Mouse (Mus musculus): Measurements from ENCODE around the gene Ctxn1. TPM values are rescaled to one million over a fixed set of nuclear protein-coding genes. Genes with fewer than 3 reads are reported as not detected.

Gene Ctxn1
- total and polyA plus RNA-seq, 3 experiments = 0.68 to 3.2 (median 1.3) TPM

GRCm38 (mm10) chr8:4249213-4249612, 9.9 kb downstream of the Ctxn1 start:
- in situ Hi-C loops (cut with MboI; ENCODE audit: low pct_ligation_motif_present, low pct_unique_long_range_greater_than_20kb, low sequenced_read_pairs) (no loop called here), dilution Hi-C loops (cut with MboI; ENCODE audit: extremely low pct_ligation_motif_present, extremely low pct_unique_long_range_greater_than_20kb, low sequenced_read_pairs) (no loop called here)
- Histone ChIP-seq H3K9ac (ENCODE audit: insufficient read depth, low read depth) (no peak overlapping the region), H3K27ac (ENCODE audit: insufficient read depth, low read depth) (no peak overlapping the region), H3K27me3 (replicated peaks) (no peaks in the 10 kb centered on the region), H3K79me2 (replicated peaks; ENCODE audit: control insufficient read depth, extremely low read depth, insufficient read depth, poor library complexity, severe bottlenecking) (no peaks in the 10 kb centered on the region), H3K36me3 (replicated peaks in 1 of 2; ENCODE audit: control insufficient read depth in 1 of 2, insufficient read depth in 1 of 2, low read length in 1 of 2) (peaks cover 53 to 71% of the 10 kb centered on the region in 2 experiments), H3K4me3 (replicated peaks in 1 of 3; ENCODE audit: low read depth in 2 of 3, low read length in 2 of 3, poor library complexity in 1 of 3) (no peak overlapping the region), H3K9me3 (replicated peaks; ENCODE audit: low read length) (no peaks in the 10 kb centered on the region), H3K4me2 (ENCODE audit: insufficient read depth, low read depth, poor library complexity, severe bottlenecking) (no peak overlapping the region), H3K4me1 (ENCODE audit: control insufficient read depth in 1 of 2, insufficient read depth in 2 of 2) (peaks cover 9 to 13% of the 10 kb centered on the region in 2 experiments)
- no peak for DNase-seq (ENCODE audit: extremely low read depth)
- no peak for TF ChIP-seq ZC3H11A (IDR thresholded peaks at IDR 0.05; ENCODE audit: low read depth, low read length)

GRCm38 (mm10) chr8:4247951-4248540, 11.0 kb downstream of the Ctxn1 start, which contains the start of gene Tgfbr3l:
Gene Tgfbr3l (plus strand): TSS chr8:4248214.
- H3K36me3 ChIP-seq (replicated peaks in 1 of 2; ENCODE audit: control insufficient read depth in 1 of 2, insufficient read depth in 1 of 2, low read length in 1 of 2) = peaks cover 64 to 82% of the 10 kb centered on the region in 2 experiments
- in situ Hi-C loops (cut with MboI; ENCODE audit: low pct_ligation_motif_present, low pct_unique_long_range_greater_than_20kb, low sequenced_read_pairs) = no loop called here
- no peak within 1 kb of the TSS for H3K4me2 ChIP-seq (ENCODE audit: insufficient read depth, low read depth, poor library complexity, severe bottlenecking)

GRCm38 (mm10) chr8:4247241-4247640, 11.8 kb downstream of the Ctxn1 start:
- dilution Hi-C loops (cut with MboI; ENCODE audit: extremely low pct_ligation_motif_present, extremely low pct_unique_long_range_greater_than_20kb, low sequenced_read_pairs) = no loop called here
- DNase-seq (ENCODE audit: extremely low read depth) = no peak

More at GRCm38 (mm10) chr8:4247951-4248540, 11.0 kb downstream of the Ctxn1 start, which contains the start of gene Tgfbr3l:
- H3K4me1 ChIP-seq (ENCODE audit: control insufficient read depth in 1 of 2, insufficient read depth in 2 of 2) = peaks cover 6% of the 10 kb centered on the region in 2 experiments; a peak in 3 of 4 replicates
- no peak for TF ChIP-seq E2F4 (IDR thresholded peaks at IDR 0.05; ENCODE audit: insufficient replicate concordance, low read depth, low read length)
- no peak for TF ChIP-seq JUND (conservative IDR thresholded peaks at IDR 0.05; ENCODE audit: low read depth, low read length)
- no peak for TF ChIP-seq HCFC1 (IDR thresholded peaks at IDR 0.05; ENCODE audit: low read depth, low read length)
- no peak for TF ChIP-seq USF2 (conservative IDR thresholded peaks at IDR 0.05; ENCODE audit: low read depth, low read length)
- no peak for TF ChIP-seq POLR2A (IDR thresholded peaks at IDR 0.05; ENCODE audit: low read depth, low read length)
- no peak for TF ChIP-seq SIN3A (IDR thresholded peaks at IDR 0.05; ENCODE audit: low read length)
- no peak for TF ChIP-seq KAT2A (IDR thresholded peaks at IDR 0.05; ENCODE audit: insufficient replicate concordance, low read length)
- TF ChIP-seq MAZ (IDR thresholded peaks at IDR 0.05; ENCODE audit: low read depth, low read length) = no peak
- TF ChIP-seq MAFK (IDR thresholded peaks at IDR 0.05; ENCODE audit: insufficient replicate concordance, low read length) = no peak
- no peak for TF ChIP-seq BHLHE40 (IDR thresholded peaks at IDR 0.05; ENCODE audit: low read depth, low read length)
- TF ChIP-seq USF1 (IDR thresholded peaks at IDR 0.05; ENCODE audit: low read depth, low read length) = no peak
- no peak for TF ChIP-seq NELFE (IDR thresholded peaks at IDR 0.05; ENCODE audit: low read depth, low read length)
- no peak for TF ChIP-seq TBP (conservative IDR thresholded peaks at IDR 0.05; ENCODE audit: low read depth, low read length)
- TF ChIP-seq MXI1 (IDR thresholded peaks at IDR 0.05; ENCODE audit: low read depth, low read length) = no peak
- no peak for TF ChIP-seq RCOR1 (conservative IDR thresholded peaks at IDR 0.05; ENCODE audit: low read depth, low read length)
- TF ChIP-seq MAX (IDR thresholded peaks at IDR 0.05; ENCODE audit: low read length) = no peak
- dilution Hi-C loops (cut with MboI; ENCODE audit: extremely low pct_ligation_motif_present, extremely low pct_unique_long_range_greater_than_20kb, low sequenced_read_pairs) = no loop called here
- H3K79me2 ChIP-seq (replicated peaks; ENCODE audit: control insufficient read depth, extremely low read depth, insufficient read depth, poor library complexity, severe bottlenecking) = no peaks in the 10 kb centered on the region
- H3K27ac ChIP-seq (ENCODE audit: insufficient read depth, low read depth) = 0 out of 2 replicates have a peak within 1 kb of the TSS, but pooled peaks have one; percentile 22
- H3K27me3 ChIP-seq (replicated peaks) = no peaks in the 10 kb centered on the region
- H3K9ac ChIP-seq (ENCODE audit: insufficient read depth, low read depth) = no peak within 1 kb of the TSS
- DNase-seq (ENCODE audit: extremely low read depth) = no peak
- H3K9me3 ChIP-seq (replicated peaks; ENCODE audit: low read length) = no peaks in the 10 kb centered on the region
- H3K4me3 ChIP-seq (replicated peaks in 1 of 3; ENCODE audit: low read depth in 2 of 3, low read length in 2 of 3, poor library complexity in 1 of 3) = no peak within 1 kb of the TSS

More at GRCm38 (mm10) chr8:4247241-4247640, 11.8 kb downstream of the Ctxn1 start:
- Histone ChIP-seq H3K79me2 (replicated peaks; ENCODE audit: control insufficient read depth, extremely low read depth, insufficient read depth, poor library complexity, severe bottlenecking) (no peaks in the 10 kb centered on the region), H3K4me3 (replicated peaks in 1 of 3; ENCODE audit: low read depth in 2 of 3, low read length in 2 of 3, poor library complexity in 1 of 3) (no peak overlapping the region), H3K36me3 (replicated peaks in 1 of 2; ENCODE audit: control insufficient read depth in 1 of 2, insufficient read depth in 1 of 2, low read length in 1 of 2) (peaks cover 73 to 90% of the 10 kb centered on the region in 2 experiments), H3K4me2 (ENCODE audit: insufficient read depth, low read depth, poor library complexity, severe bottlenecking) (no peak overlapping the region), H3K9ac (ENCODE audit: insufficient read depth, low read depth) (no peak overlapping the region), H3K4me1 (ENCODE audit: control insufficient read depth in 1 of 2, insufficient read depth in 2 of 2) (peaks cover 1 to 3% of the 10 kb centered on the region in 2 experiments; a peak in 2 of 4 replicates), H3K9me3 (replicated peaks; ENCODE audit: low read length) (no peaks in the 10 kb centered on the region), H3K27me3 (replicated peaks) (no peaks in the 10 kb centered on the region), H3K27ac (ENCODE audit: insufficient read depth, low read depth) (no peak overlapping the region)
- in situ Hi-C loops (cut with MboI; ENCODE audit: low pct_ligation_motif_present, low pct_unique_long_range_greater_than_20kb, low sequenced_read_pairs) = no loop called here
- TF ChIP-seq TBP (conservative IDR thresholded peaks at IDR 0.05; ENCODE audit: low read depth, low read length) (no peak), ELF1 (IDR thresholded peaks at IDR 0.05; ENCODE audit: low read depth, low read length) (no peak), RAD21 (IDR thresholded peaks at IDR 0.05; ENCODE audit: low read depth, low read length) (no peak), CTCF (conservative IDR thresholded peaks at IDR 0.05 in 1 of 2, IDR thresholded peaks at IDR 0.05 in 1 of 2; ENCODE audit: low read depth in 2 of 2, low read length in 2 of 2) (no peak), ZKSCAN1 (IDR thresholded peaks at IDR 0.05; ENCODE audit: borderline replicate concordance, low read depth, low read length) (no peak), NELFE (IDR thresholded peaks at IDR 0.05; ENCODE audit: low read depth, low read length) (no peak), ZNF384 (IDR thresholded peaks at IDR 0.05; ENCODE audit: low read depth, low read length) (no peak), ETS1 (conservative IDR thresholded peaks at IDR 0.05; ENCODE audit: low read depth, low read length) (no peak), MXI1 (IDR thresholded peaks at IDR 0.05; ENCODE audit: low read depth, low read length) (no peak), EP300 (IDR thresholded peaks at IDR 0.05; ENCODE audit: low read length) (no peak), E2F4 (IDR thresholded peaks at IDR 0.05; ENCODE audit: insufficient replicate concordance, low read depth, low read length) (no peak), KAT2A (IDR thresholded peaks at IDR 0.05; ENCODE audit: insufficient replicate concordance, low read length) (no peak), POLR2AphosphoS2 (IDR thresholded peaks at IDR 0.05; ENCODE audit: low read depth, low read length) (no peak)
